In genomic region chr5:106891773-106892172, GRCm38 (mm10) we compare ENCODE assay signal across 8 mouse cellular contexts. TPM values are rescaled to one million over a fixed set of nuclear protein-coding genes. Genes with fewer than 3 reads are reported as not detected.
DNase-seq lines count a peak whose midpoint lies in the region; ATAC-seq lines count a peak whose summit lies in the region.

No protein-coding gene starts in this region.

- no peak for ATAC-seq in heart, embryonic 15.5 days (replicated peaks; ENCODE audit: insufficient number of reproducible peaks, insufficient read depth, low FRiP score, low read depth)

- DNase-seq in frontal cortex, postnatal 36 days (ENCODE audit: low spot score in 2 of 2): peak; percentile 2 to 3
- no peak for DNase-seq in frontal cortex, postnatal 14 days (ENCODE audit: low spot score in 2 of 2)
- DNase-seq in 416B (ENCODE audit: low read depth): peak; percentile 22
- peak; percentile 62 for DNase-seq in cerebellum, adult 11 months
- DNase-seq in lung, postnatal 10 days: peak; percentile 19
- DNase-seq in testis, postnatal 10 days (ENCODE audit: low spot score): peak; percentile 45
- DNase-seq in retina, embryonic 14.5 days (ENCODE audit: low spot score): no peak

- no peak overlapping the region for H3K4me3 ChIP-seq in heart, embryonic 15.5 days

- H3K4me2 ChIP-seq in heart, embryonic 15.5 days: no peak overlapping the region

- H3K27ac ChIP-seq in heart, embryonic 15.5 days: 0 out of 2 replicates have a peak overlapping the region, but pooled peaks have one; percentile 17

- WGBS in heart, embryonic 15.5 days: 27% methylated on average over 5 of the region's 5 CpGs

- no peaks in the 10 kb centered on the region for H3K27me3 ChIP-seq in heart, embryonic 15.5 days

- 0 out of 2 replicates have a peak, but pooled peaks cover 2% of the 10 kb centered on the region for H3K4me1 ChIP-seq in heart, embryonic 15.5 days (replicated peaks)

- H3K36me3 ChIP-seq in heart, embryonic 15.5 days: no peaks in the 10 kb centered on the region

- H3K9ac ChIP-seq in heart, embryonic 15.5 days: no peak overlapping the region

- no peaks in the 10 kb centered on the region for H3K9me3 ChIP-seq in heart, embryonic 15.5 days (replicated peaks)

RNA-seq across cellular contexts. Expression of gene Hfm1, which starts 34.3 kb away (rescaled TPM):
- polyA plus RNA-seq in heart, embryonic 15.5 days (2015; fragmentation: Nextera tagmentation; extraction: Ambion mirVana): 0.32 and 0.39 TPM in 2 replicates

Comparison
In these comparisons a context has a peak if more than half of its experiments do, and no peak if none do; other contexts are left out.
1. DNase-seq: peak in frontal cortex, postnatal 36 days (2 of 2), 416B (single experiment), cerebellum, adult 11 months (single experiment), lung, postnatal 10 days (single experiment) and testis, postnatal 10 days (single experiment); none in frontal cortex, postnatal 14 days (0 of 2) and retina, embryonic 14.5 days (single experiment).